Mouse (Mus musculus): ENCODE measurements around the gene Mc1r.

The Mc1r gene

DNA sequence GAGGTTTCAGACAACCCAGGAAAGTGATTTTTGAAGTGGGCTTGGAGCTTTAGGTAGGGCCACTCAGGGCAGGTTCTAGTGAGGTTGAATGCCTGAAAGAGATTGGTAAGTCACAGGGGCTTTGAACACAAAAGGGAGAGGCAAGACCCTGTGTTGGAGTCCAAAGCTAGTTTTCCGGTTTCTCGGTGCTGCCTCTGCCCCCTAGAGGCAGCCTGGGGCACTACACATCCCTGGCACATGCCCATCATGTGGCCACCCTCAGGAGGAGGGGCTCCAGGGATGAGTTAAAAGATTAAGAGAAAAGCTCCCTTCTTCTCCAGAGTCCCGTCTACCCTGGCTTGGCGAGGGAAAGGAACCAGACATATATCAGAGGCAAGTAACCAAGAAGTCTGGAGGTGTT lies at the start of gene Mc1r:
TSS of gene Mc1r (plus strand) at position 322 of the 400 bp plus-strand sequence.
- DNase-seq, result peak; percentile 67

DNA sequence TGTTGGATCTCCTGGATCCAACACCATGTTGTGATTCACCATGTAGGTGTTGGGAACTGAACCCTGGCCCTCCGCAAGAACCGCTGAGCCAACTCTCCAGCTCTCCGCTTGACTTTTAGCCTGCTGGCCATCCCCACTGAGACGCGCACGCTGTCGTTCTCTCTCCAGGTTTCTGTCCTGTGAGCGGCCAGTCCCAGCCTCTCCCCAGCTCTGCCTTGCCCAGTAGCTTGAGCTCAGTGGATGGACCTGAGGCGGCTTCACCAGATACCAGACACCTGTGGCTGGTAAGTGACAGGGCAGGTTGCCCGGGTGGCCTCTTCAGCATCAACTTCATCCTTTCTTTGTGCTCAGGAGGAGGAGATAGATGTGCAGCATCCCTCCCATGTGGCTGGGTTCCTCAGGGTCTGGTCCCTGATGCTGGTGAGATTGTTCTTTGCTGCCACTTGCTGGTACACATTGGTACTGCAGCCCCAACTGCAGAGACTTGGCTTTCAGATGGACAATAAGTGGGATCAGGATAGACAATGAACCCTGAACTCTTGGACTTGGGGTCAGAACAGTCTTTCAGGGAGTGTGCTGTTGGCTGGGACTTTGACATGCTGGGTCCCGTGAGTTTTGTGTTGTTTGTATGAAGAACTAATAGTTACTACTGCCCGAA lies 45.7 kb upstream of the Mc1r start:
- DNase-seq, result peak; percentile 82

DNA sequence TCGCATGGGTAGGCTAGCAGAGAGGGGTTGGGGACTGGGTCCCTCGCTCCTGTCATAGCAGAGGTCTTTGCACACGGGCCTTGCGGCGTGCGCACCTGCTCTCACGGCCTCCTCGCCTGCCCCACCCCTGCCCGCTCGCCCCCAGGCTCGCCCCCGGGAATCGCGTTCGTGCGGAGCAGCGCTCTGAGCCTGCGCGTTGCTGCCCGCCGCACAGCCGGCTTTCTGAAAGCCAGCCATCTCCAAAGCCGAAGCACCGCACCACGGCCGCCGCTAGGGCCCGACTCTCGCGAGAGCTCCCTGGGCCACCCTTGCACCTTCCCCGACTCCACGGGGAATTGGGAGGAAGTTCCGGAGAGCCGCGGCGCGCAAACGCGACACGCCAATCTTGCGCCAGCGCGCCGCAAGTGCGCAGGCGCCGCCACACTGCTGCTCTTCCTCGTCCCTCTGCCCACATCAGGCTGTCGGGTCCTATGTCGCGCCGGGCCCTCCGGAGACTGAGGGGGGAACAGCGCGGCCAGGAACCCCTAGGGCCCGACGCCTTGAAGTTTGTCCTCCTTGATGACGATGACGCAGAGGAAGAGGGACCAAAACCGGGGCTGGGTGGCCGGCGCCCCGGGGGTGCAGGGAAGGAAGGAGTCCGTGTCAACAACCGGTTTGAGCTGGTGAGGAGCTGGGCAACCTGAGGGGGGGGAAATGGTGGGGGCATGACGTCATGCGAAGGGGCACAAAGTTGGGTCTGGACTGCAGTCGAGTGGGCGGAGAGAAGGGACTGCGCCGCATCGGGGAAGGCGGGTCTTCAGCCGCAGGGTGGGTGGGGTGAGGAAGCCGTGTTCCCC lies 33.3 kb upstream of the Mc1r start, which contains the start of gene Tcf25:
TSS of gene Tcf25 (plus strand) at position 351 of the 836 bp plus-strand sequence.
- peak; percentile 96 for DNase-seq

DNA sequence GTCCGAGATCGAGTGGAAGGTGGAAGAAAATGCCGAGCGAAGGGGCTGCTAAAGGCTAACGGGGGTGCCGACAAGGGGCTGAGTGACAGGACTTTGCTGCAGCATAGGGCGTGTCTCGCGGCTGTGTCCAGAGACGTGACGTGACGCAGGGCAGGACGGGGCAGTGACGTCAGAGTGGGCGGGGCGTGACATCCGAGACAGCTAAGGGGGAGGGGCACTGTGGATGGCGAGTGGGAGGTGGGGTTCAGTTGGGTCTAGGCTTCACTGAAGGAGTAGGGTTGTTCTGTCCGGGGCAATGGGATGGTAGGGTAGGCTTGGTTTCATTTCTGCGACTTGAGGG lies 32.7 kb upstream of the Mc1r start:
- DNase-seq, result peak; percentile 97

DNA sequence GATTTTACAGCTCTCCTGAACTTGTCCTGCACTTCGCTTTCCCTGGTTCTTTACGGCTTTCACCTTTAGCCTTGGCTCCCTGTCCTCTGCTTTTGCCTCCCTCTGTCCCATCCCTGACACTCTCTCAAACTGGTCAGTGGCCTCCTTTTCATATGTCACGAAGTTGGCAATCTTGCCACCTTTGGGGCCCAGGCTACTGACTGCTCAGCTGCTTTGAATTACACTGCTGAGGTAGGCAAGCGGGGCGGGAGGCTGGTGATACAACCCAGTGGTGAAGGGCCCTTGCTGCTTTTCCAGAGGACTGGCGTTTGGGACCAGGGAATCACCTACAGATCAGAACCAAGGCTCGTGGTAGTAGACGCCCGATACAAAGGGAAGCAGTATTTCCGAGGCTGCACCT lies 31.2 kb upstream of the Mc1r start:
- DNase-seq, result no peak

DNA sequence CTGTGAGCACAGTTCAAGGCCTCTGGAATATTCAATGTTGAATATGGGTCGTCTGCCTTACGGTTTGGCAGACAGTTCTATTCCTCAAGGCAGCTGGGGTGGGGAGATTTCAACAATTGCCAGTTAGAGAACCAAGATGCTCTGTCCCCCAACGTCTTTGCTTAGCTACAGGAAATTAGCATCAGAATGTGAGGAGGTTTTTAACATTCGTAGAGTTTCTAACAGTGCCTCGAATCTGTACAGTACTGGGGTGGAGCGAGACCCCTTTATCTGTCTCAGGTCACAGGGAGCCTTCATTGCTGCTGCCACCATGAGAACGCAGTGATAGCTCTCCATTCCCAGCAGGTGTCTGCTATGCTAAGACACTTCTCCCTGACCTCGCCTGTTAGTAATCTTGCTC lies 30.8 kb upstream of the Mc1r start:
- no peak for DNase-seq

DNA sequence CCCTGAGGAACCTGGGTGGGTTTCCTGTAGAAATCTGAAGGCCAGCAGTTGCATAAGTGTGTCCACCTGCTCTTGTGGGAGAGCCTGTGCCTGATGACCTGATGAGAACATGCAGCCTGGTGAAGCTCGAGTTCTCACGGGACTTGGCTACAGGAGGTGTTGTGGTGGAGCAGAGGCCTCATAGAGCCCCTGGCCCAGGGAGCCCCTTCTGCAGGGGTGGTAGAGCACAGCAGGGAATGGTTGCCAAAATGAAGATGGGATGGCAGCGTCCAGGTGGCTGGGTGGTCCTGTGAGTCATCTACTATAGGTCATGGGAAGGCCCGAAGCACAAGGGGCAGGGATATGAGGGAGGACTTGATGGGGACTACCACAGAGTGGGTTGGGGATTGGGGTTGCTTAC lies 25.2 kb upstream of the Mc1r start:
- DNase-seq, result no peak

DNA sequence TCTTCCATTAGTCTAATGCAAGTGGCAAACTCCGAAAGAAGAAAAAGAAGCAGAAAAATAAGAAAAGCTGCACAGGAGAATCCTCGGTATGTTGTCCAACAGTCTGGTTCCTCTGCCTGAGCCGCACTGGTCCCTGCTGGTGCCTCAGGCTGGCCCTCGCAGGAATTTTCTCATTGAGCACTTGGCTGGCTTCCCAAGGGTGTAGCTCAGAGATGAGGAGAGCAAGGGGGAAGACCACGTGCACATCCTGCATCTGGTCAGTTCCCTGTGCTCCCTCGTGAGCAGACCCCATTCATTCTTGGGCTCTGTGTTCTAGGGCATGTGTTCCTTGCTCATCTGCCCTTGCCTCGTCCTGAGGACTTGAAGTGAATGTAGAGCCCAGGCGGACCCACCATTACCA lies 24.4 kb upstream of the Mc1r start:
- no peak for DNase-seq

DNA sequence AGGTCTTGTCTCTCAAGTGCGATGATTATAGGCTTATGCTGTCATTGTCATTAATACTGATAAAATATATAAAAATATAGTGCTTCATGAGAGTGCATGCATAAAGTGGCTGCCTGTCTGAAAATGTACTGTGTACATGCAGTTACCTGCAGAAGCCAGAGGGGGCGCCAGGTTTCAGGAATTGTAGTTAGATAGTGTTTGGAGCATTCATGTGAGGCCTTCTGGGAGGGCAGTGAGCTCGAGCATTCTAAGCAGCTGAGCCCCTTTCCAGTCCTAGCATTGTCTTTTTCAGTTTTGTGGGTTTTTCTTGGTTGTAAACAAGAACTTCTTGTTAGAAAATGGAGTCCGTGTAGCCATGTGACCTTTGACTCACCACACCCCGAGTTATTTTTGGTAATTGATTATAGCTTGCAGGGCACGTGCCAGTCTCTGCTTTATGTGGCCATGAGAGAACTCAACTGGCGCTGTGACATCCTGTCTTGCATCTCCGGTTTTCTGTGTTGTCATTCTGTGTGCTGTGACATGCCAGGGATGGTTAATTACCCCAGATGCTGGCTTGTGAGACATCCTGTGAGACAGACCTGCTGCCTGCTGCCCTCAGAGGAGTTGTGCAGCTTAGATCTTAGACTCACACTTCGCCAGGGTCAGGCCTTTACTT lies 21.9 kb upstream of the Mc1r start:
- peak; percentile 20 for DNase-seq

DNA sequence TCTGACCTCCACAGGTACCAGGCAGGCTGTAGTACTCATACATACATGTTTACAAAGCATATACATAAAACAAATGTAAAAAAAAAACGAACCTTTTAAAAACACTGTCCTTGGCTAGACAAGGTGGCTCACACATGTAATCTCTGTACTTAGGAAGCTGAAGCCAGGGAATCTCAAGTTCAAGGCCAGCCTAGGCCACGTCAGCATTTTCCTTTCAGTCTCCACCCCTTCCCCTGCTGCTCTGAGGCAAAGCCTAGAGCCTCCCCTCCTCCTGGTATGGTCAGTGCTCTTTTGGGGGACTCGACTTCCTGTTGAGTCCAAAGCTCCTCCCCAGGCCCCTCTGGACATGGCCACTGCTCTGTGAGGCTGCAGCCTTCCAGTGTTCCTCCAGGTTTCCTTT lies 19.9 kb upstream of the Mc1r start:
- DNase-seq, result no peak

DNA sequence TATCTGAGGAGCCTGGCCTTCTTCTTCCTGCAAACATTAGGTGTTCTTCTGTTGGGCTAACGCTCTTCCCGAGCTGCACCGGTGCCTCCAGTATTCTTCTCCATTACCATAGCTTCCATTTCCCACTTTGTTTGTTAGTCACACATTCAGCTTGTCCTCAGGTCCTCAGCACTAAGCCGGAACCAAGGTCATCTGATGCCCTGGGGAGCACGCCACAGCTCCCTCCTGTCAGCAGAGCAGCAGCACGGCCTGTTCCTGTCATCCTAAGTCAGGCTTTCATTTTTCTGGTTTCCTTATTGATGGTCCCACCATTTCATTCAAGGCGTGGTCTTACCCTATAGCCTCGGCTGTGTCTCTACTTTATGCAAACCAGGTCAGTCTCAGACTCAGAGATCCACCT lies 19.1 kb upstream of the Mc1r start:
- DNase-seq, result no peak

DNA sequence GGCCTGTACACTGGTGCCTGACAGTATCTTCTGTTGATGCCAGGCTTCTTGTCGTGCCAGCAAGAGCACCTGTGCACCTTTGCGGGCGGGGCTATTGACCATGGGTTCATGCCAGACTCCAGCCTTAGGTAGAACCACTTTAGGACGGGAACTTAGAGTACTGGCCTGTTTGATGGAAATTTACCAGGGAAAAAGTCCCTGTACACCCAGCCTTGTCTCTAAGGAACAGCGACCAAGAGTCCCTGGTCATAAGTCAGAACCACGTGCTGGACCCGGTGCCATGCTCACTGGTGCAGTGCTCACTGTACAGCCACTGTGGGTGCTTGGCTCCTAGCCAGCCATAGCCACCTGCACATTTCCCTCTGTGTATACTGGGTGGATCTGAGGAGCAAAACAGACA lies 17.9 kb upstream of the Mc1r start:
- no peak for DNase-seq

DNA sequence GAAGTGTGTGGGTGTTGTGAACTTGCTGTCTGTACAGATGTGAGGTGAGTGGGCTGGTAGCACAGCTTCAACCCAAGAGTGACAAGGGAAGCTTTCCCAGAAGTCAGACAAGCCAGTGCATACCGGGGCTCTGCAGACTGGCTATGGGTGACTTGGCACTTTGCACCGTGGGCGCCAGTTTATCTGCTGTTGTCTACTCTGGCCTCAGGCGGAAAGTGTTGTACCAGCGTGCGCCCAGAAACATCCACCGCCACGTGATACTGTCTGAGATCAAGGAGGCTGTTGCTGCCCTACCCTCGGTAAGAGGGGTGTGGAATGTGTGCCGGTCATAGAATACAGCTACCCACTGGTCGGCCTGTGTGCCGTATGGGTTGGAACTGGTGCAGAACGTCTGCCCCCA lies 8.6 kb upstream of the Mc1r start:
- no peak for DNase-seq

DNA sequence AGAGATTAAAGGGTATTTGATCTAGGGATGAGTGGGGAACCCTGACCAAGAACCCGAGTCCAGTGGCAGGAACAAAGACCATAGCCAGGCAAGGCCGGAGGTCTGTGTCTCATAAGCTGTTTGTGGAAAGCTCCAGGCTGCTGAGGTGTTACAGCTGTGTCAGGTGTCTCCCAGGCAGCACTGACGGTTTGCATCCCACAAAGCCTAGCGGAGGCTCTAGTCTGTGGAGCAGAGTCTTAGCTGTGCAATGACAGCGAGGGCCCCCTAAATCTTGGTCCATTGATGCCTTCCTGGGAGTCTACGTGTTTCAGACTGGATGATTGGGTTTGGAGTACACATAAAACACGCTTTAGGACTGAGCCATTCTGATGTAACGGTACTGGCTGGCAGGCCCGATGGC lies 5.0 kb upstream of the Mc1r start:
- no peak for DNase-seq

DNA sequence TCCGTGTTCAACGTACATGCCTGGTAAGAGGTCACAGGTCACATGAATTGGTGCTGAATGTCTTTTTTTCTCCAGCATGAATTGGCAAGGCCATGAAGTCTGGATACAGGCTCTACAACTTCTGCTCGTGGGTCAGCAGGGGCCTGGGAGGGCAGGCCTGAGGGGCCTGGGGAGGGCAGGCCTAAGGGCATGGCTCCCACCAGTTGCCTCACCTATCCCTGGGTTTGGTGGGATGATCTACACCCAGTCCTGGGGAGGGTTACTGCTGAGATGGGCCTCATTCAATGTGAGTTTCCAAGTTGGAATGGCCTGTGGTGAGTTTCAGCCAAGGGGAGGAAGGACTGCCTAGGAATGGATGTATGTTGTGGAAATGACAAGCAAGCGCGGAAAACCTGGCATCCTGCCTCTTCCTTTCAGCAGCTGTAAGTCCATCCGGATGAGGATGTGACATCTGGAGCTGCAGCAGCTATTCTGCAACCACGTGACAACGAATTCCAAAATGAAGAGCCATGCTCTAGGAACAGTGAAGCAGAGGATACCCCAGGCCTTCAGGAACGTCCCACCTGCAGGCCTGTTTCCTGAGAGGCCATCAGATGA lies 4.1 kb upstream of the Mc1r start:
- DNase-seq, result no peak

DNA sequence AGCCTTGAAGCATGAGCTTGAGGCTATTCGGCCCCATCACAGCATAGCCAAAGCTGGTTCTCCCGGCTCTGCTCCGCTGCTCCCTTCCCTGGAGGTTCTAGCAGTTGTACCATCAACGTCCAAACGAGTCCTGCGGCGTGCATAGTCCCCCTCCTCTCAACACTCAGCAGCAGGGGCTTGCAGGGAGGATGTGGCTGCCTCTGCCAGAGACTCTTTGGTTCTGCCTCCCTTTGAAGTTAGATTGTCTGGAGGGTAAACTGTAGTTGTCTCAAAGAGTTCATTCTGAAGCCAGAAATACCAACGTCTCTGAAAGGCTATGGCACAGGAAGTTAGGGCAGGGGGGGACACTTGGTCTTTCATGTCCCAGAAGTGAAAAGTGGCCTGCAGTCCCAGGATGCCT lies 2.4 kb upstream of the Mc1r start:
- no peak for DNase-seq

DNA sequence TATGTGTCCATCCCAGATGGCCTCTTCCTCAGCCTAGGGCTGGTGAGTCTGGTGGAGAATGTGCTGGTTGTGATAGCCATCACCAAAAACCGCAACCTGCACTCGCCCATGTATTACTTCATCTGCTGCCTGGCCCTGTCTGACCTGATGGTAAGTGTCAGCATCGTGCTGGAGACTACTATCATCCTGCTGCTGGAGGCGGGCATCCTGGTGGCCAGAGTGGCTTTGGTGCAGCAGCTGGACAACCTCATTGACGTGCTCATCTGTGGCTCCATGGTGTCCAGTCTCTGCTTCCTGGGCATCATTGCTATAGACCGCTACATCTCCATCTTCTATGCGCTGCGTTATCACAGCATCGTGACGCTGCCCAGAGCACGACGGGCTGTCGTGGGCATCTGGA lies 705 bp downstream of the Mc1r start:
- no peak for DNase-seq

DNA sequence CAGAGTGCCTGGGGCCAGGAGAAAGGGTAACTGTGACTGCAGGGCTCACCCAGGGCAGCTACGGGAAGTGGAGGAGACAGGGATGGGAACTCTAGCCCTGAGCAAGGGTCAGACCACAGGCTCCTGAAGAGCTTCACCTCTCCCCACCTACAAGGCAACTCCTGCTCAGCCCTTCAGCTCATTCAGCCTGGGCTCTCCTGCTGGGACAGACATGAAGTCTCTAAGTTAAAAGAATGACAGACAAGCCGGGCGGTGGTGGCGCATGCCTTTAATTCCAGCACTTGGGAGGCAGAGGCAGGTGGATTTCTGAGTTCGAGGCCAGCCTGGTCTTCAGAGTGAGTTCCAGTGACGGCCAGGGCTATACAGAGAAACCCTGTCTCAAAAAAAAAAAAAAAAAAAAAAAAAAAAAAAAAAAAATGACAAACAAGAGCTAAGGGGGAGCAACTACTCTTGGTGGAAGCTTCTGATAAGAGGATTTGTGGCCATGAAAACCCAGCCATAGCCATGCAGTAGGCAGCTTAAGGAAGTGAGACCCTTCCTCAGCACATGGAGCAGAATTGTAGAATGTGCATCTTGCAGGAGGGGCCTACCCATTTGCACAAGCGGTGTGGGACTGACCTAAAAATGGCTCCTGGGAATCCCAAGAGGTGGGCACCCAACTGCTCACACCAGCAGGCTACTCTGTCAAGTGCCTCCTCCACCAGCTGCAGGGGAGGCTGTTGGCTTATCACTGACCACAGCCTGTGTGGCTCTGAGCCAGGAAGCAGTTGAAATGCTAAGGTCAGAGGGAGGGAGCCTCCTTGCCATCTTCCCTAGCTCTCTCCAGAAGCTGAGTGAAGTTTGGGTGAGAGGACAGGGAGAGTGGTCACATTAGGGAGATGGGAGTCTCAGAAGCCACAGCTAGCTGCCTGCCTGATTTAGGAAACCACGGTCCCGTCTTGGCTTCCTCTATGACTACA lies 2.0 kb downstream of the Mc1r start:
- no peak for DNase-seq

DNA sequence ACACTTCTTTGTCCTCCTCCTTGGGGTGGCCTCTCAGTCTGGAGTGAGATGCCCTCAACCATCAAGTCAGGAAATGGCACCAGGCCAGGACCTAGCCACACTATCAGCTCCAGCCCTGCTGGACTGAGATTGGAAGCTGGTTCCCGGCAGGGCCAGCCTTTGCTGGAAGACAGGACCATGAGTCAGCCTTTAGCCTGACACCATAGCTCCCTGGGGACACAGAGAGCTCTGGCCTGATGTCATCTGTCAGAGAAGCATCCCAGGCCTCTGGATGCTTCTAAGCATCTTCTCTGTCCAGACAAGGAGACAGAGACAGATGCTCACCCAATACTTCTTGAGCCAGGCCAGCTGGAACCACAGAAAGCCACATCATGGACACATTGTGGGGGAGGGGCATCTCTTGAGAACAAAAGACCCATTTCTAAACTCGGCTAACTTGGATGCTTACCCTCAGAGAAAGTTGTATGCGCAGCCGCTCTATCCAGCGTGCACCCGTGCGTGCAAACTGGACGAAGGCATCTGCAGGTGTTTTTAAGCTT lies 3.2 kb downstream of the Mc1r start:
- DNase-seq, result no peak

DNA sequence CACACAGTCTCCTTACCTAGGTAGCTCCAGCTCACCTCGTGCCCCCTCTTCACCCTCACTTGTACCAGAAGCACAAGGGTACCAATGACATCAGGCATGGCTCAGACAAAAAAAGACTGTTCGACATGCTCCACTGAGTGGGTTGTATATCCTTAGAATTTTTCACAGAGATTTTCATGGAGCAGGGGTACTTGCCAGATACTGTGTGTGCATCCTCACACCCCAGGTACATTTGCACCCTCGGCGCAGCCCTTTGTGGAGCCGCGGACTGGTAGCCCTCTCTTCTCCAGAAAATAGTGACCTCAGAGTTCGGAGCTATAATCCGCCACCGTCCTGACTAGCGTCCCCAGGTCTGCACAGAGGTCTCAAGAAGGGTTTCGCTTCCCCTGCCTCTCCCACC lies 3.9 kb downstream of the Mc1r start:
- no peak for DNase-seq

DNA sequence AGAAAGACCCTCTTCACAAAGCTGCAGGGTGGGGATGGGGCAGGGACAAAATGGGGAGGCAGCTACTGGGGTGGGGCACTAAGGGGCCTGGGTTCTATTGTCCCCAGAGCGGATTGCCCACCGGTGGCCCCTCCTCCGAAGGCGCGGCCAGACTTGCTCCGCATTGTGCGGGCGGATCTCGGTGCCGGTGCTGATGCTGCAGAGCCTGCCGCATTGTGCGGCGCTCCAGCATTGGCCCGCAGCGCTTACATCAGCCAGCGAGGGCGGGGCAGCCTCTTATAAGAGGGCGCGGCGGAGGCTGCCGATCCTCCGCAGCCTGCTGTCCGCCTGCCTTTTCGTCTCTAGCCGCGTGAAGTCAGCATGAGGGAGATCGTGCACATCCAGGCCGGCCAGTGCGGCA lies 4.3 kb downstream of the Mc1r start, which contains the start of gene Tubb3:
TSS of gene Tubb3 (plus strand) at position 179 of the 400 bp plus-strand sequence.
- no peak for DNase-seq

DNA sequence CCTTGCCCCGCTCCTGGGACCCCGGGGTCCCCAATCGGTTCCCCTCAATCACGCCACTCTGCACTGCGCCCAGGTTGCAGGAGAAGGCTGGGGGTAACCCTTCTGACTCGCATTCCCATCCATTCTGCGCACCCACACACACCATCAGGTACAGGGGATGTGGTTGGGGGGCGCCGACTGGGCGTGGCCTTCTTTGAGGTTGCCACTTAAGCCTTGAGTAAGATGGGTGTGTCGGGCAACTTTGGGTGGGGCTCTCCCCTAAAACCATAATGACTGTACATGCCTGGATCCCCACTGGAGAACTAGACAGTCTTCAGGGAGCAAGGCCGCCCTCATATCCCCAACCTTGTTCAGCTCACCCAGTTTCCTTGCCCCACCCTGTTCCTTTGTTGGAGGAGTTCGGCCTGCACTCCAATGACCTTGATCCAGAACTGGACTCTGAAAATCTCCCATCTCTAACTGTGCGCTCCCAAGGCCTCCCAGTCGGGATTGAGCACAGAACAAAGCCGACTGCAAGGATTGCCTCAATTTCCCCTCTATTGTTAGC lies 4.9 kb downstream of the Mc1r start:
- no peak for DNase-seq

Measured in lung, postnatal 14 days (tissue).